Mouse (Mus musculus): Measurements from ENCODE around the gene Lst1.

DNA sequence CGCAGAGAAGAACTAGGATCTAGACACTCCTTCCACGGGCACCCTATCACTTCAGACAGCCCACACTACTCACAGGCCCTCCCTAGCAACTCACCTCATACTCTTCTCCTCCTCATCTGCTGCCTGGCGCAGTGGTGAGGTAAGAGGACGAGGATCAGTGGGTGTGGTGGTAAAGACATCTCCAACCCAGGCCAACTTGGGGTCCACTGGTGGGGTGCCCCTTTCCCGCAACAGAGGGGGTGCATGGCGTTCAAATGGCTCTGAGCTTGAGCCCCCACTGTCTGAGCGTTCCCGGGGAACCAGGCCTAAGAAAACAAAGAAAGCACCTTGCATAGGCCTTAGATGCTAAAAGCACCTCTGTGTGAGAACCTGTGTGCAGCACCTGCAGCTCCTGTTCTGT is 31.0 kb downstream of the Lst1 start:
- TF ChIP-seq MAFK (IDR thresholded peaks at IDR 0.05; ENCODE audit: insufficient read depth, low read depth, low read length): no peak
- no peak for TF ChIP-seq ZNF384 (IDR thresholded peaks at IDR 0.05; ENCODE audit: low read depth, low read length)
